Mouse (Mus musculus) adrenal gland, postnatal 14 days (tissue): ENCODE measurements around the gene Gpr119. TPM values are rescaled to one million over a fixed set of nuclear protein-coding genes. Genes with fewer than 3 reads are reported as not detected.

Source experiments
- DNase-seq: peaks from one replicate; pipeline ENCODE4 v3.0.0; 2021; ENCODE audit warnings: mixed read lengths
- long read RNA-seq, 2 experiments: library from polyadenylated mRNA; stranded (forward); transcript quantifications; one replicate each; pipeline ENCODE4 v2.0.0; 2021
- microRNA-seq, 2 experiments: library from miRNA; unstranded; fragments of <30 nt; microRNA quantifications; one replicate each; pipeline ENCODE4 v1.2.0; 2021
- total RNA-seq: library from RNA; stranded (reverse); gene quantifications from 2 replicates; pipeline ENCODE4 v1.2.3, GENCODE M21; 2021

The Gpr119 gene
- total RNA-seq: not detected in 2 replicates
- long read RNA-seq, experiment 1, partial matches to known transcripts: 0 of 1 reads
- long read RNA-seq, experiment 1, other reads (novel, unspliced or antisense): 1 of 1 reads
- long read RNA-seq, experiment 2, partial matches to known transcripts: 0 of 1 reads
- long read RNA-seq, experiment 2, other reads (novel, unspliced or antisense): 1 of 1 reads

DNA sequence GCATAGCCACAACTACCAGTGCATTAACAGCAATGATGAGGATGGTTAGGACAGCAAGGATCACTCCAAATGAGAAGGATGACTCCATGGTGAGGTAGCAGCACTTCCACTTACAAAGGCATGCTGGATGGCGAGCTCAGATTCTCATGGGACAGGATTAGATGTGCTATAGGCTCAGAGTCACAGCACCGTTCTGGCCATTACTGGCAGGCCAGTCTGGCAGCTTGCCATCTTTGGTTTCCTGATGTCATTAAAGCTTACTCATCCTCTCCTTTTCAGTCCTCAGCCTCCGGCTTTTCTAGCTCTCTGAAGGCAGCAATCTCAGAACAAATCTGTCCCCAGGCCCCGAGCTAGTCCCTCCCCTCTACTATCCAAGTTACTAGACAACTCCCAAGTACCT, at the start of gene Gpr119:
Gpr119 (minus strand) TSS at position 308 of the 400 bp plus-strand sequence.
- peak; percentile 73 for DNase-seq

DNA sequence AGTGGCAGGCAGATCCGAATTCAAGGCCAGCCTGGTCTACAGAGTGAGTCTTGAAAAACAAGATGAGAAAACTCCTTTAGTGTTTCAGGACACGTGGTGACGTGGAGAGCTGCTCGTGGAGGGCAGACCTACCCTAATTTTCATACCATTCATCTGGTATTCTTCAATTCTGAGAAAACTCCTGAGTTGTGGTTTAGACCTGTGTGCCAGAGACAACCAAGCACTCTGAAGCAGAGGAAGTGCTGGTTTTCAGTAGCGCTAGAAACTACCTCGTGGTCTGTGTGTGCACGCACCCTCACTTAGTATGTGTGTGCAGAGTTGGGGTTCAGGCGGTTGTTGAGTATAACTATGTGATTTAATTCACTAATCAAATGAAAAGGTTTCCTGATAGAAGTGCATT, 38.6 kb upstream of the Gpr119 start:
- DNase-seq: no peak

DNA sequence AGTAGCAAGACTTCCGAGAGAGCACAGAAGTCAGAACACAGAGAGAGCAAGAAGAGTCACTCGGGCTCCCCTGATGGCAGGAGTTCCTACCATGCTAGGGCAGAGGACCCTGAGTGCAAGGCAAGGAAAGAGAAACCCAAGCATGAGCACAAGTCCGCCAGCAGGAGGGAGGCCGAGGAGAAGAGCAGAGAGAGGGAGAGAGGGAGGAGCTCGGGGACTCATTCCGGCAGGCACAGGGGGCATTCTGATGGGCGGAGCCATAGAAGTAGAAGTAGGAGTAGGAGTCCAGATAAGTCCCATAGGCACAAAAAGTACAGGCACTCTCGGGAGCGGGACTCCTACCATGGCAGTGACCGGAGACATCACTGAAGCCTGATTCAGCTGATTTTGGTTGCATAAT, 35.4 kb upstream of the Gpr119 start:
- no peak for DNase-seq

DNA sequence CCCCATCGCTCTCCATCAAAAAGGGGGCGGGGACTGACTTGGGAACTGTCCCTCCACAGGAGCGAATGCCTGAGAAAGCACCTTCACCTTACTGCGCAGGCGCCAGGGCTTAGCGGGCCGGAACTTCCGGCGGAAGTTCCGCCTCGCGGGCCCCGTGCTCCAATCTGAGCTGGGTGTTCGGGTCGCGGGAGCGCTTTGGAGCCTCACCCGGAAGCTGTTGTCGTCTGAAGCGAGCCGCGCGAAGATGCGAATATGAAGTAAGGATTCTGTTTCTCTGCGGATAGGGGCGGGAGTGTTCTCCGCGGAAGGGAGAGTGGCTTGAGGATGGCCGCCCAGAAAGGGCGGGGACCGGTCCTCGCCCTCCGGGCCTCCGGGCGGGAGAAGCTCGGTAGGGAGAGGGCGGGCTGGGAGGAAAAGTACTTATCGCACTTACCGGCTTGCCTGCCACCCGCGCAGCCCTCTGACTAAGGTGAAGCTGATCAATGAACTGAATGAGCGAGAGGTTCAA, 20.6 kb upstream of the Gpr119 start, which contains the start of gene Rbmx2:
Rbmx2 (plus strand) TSS at position 141 of the 508 bp plus-strand sequence.
- DNase-seq: peak; percentile 93

DNA sequence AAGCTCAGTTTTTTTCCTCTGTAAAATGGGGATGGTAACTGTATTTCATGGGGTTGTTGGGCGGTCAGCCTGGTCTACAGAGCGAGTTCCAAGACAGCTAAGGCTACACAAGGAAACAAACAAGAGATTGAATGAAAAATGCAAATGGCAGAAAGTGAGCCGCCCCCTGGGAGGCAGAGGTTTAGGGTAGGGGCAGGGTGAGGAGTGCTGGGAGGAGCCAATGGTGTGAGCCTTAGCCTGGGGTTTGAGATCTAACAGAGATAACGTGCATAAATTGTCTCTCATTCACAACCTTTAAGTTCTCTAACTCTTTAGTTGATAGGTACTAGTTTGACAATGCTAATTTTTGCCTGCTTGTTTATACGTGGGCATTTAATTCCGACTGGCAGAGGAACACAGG, 20.2 kb upstream of the Gpr119 start:
- no peak for DNase-seq

DNA sequence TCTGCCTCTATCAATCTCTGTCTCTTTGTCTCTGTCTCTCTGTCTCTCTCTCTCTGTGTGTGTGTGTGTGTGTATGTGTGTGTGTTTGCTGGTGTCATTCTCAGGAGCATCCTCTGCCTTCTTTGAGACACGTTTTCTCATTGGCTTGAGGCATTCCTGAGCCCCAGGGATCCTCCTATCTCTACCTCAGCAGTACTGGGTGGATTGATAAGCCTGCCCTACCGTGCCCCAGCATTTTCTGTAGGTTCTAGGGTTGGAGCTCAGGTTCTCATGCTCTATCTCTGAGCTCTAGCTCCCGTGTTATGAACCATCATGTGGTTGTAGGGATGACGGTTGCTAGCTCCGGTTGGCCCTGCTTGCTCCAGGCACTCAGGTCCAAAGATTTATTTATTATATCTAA, 9.6 kb upstream of the Gpr119 start:
- no peak for DNase-seq

DNA sequence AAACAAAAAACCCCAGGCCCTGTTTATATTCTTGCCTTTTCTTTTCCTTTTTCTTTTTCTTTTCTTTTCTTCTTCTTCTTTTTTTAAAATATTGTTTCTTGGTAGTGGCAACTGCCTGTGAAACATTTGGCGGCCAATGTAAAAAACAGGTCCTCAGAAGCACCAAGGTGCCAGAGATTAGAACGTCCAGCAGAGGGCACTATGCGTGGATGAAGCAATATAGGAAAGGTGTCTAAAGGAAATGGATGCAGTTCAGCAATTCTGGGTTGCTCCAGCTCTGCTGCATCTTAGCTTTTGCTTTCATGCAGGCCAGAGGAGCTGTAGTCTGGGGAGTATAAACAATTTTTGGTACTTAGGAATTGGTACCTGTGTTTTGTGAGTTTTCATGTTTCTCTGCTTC, 9.2 kb upstream of the Gpr119 start:
- peak; percentile 59 for DNase-seq

DNA sequence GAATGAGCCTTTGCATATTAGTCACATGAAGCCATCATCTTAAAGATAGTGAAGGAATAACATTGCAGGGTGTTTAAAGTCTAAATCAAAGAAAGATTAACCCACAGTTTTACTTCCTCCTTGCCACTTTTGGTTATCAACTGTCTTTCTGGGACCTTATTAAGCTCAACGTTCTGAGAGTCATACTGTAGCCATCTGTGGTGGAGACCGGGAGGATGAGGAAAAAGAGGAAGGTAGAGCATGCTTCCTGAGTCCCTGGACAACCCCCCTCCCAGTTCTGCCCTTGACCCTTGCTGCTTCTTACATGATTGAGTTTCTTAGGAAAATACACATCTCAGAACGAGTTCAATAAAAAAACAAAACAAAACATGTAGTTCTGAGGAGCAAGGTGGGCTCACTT, 2.6 kb downstream of the Gpr119 start:
- no peak for DNase-seq

DNA sequence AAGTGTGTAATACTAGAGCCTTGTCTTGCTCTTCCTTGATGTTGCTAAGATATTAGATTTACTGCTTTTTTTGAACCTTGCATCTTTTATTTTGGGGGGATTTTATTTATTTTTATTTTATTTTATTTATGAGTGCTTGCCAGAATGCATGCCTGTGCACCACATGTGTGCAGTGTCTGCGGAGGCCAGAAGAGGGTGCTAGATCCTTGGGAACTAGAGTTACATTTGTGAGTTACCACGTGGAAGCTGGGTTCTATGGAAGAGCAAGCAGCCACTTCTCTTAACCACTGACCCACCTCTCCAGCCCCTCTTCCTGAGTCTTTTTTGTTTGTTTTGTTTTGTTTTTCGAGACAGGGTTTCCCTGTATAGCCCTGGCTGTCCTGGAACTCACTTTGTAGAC, 4.7 kb downstream of the Gpr119 start:
- DNase-seq: peak; percentile 18

DNA sequence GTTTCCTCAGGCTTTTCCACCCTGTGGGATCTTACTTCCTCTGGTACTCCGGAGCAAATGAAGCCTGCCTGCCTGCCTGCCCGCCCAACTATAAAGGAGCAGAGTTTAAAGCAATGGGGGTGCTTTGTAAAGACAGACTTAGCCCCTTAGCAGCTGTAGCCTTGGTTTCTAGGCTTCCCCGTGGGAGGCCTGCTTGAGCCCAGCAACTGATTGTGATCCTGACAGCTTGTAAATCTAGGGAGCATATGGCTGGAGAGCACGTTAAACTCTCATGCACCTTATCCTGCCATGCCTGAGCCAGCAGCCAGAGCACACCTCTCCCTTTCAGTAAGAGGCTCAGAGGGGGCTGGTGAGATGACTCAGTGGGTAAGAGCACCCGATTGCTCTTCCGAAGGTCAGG, 7.5 kb downstream of the Gpr119 start:
- no peak for DNase-seq

DNA sequence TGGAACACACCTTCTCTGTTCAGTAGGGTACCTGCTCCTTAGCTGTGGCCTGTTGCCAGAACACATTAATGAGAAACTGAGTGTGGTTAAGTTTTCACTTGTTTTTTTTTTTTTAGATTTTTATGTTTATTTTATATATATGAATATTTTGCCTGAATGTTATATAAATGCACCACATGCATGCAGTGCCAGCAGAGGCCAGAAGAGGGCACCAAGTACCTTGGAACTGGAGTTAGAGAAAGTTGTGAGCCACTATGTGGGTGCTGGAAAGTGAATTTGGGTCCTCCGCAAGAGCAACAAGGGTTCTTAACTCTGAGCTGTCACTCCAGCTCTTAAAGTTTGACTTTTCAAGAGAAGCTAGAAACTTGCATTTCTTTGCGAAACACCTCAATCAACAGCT, 30.2 kb downstream of the Gpr119 start:
- peak; percentile 41 for DNase-seq

DNA sequence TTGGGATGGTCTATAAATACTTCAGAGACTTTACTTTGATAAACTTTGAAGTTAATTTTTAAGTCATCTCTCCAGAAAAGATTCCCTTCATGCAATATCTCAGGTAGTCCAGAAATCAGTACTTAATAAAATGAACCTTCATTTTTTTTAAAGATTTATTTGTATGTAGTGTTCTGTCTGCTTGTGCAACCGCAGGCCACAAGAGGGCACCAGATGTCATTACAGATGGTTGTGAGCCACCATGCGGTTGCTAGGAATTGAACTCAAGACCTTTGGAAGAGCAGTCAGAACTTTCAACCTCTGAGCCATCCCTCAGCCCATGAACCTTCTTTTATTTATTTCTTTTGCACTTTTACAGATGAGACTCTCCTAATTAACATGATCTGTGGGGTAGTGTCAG, 37.2 kb downstream of the Gpr119 start:
- peak; percentile 4 for DNase-seq

DNA sequence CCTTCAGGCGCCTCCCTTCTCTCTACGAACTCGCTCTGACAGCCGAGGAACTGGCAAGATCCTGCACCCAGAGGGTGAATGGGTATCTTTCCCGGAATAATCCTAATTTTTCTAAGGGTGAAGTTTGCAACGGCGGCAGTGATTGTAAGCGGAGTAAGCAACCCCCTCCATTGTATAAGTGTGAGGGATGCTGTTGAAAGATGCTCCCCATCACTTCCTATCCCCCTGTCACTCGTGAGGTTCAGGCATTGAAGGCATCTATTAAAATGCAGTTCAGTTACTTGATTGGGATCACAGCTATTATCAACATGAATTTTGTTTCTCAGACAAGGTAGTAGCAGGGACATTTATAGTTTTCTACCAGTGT, 50.2 kb downstream of the Gpr119 start:
- no peak for DNase-seq

DNA sequence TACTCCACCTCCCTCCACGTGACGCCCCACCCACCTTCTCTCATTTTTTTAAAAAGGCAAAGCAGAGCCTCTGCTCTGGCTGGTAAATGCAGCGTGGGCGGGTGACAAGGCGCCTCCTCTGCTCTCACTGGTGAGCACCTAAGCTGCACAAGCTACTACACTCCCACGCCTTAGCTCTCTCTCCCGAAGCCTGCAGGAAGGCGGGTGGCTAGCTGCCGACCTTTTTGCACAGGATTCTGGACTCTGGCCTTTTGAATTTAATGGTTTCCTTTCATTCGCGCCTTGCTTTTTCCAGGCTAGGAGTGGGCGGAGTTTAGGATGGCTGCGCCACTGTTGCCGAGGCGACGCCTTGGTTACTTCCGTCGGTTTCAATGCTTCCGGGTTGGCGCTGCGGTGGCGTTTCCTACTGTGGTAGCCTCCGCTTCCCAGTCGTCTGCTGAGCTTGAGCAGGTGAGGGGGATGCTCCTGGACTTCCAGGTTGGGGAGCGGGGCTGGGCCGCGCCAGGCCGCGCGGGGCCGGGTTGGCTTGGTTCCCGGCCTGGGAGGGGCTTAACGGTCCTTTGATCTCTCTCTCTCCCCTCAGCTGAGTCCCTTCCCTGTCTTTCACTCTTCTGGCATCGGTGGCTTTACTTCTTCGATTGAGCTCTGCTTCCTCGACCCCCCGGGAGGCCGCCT, 50.8 kb downstream of the Gpr119 start, which contains the start of gene Slc25a14:
Slc25a14 (plus strand) TSS at position 35 of the 675 bp plus-strand sequence.
- peak; percentile 86 for DNase-seq

DNA sequence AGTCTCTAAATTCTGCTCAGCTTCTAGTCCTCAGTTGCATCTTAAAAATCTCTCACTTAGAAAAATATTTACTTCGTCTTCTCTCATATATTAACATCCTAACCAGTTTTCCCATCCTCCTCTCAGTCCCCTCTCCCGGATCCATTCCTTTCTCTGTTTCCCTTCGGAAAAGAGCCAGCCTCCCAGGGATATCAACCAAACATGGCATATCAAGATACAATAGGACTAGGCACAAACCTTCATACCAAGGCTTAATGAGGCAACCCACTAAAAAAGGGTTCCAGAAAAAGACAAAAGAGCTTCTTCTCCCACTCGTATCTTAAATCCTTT, 51.3 kb downstream of the Gpr119 start:
- no peak for DNase-seq

Small RNA genes within 50 kb of the gene (microRNA-seq; reads per million reads assigned to microRNA genes)
- gene Gm27828: 0 reads per million in 2 experiments

Other genes with a start within 250 kb of the Gpr119 start
- 13.9 and 18.0 TPM in 2 replicates for gene Elf4, start 211.3 kb downstream of the Gpr119 start, total RNA-seq
- 192 and 208 TPM in 2 replicates for gene Aifm1, start 160.9 kb downstream of the Gpr119 start, total RNA-seq
- 17.4 and 26.3 TPM in 2 replicates for gene Rab33a, start 155.2 kb downstream of the Gpr119 start, total RNA-seq
- gene Zfp280c, start 80.0 kb downstream of the Gpr119 start, total RNA-seq: 11.5 and 18.2 TPM in 2 replicates
- gene Slc25a14, start 51.1 kb downstream of the Gpr119 start, total RNA-seq: 7.1 and 8.2 TPM in 2 replicates
- gene Rbmx2, start 20.5 kb upstream of the Gpr119 start, total RNA-seq: 3.5 and 4.9 TPM in 2 replicates
- not detected in 2 replicates for gene Gm595, start 203.2 kb upstream of the Gpr119 start, total RNA-seq